Mouse (Mus musculus) heart, embryonic 15.5 days (tissue): ENCODE data around the gene Hsp90aa1. TPM values are rescaled to one million over a fixed set of nuclear protein-coding genes. Genes with fewer than 3 reads are reported as not detected.

ENCODE experiments used
- ATAC-seq: fragments of 200-750 bp; cut with Nextera tagmentation; replicated peaks from 2 replicates; pipeline ENCODE4 v1.8.0; 2017; ENCODE audit warnings: low read depth, moderate TSS enrichment; ENCODE audit not compliant: insufficient number of reproducible peaks, insufficient read depth, low FRiP score
- H3K27ac ChIP-seq: fragments of 300-500 bp; sonication (generic); 2 replicates; pipeline ENCODE4 v1.5.1; 2015; ENCODE audit warnings: mild to moderate bottlenecking, inconsistent platforms
- H3K27me3 ChIP-seq: fragments of 300-500 bp; sonication (generic); 2 replicates; pipeline ENCODE4 v1.6.1; 2015; ENCODE audit warnings: inconsistent platforms
- H3K36me3 ChIP-seq: fragments of 300-500 bp; sonication (generic); 2 replicates; pipeline ENCODE4 v1.6.1; 2015; ENCODE audit warnings: mild to moderate bottlenecking, inconsistent platforms
- H3K4me1 ChIP-seq: fragments of 300-500 bp; sonication (generic); replicated peaks from 2 replicates; pipeline ENCODE4 v1.6.1; 2015; ENCODE audit warnings: inconsistent platforms
- H3K4me2 ChIP-seq: fragments of 300-500 bp; sonication (generic); 2 replicates; pipeline ENCODE4 v1.6.1; 2015; ENCODE audit warnings: inconsistent platforms, mild to moderate bottlenecking, moderate library complexity
- H3K4me3 ChIP-seq: fragments of 300-500 bp; sonication (generic); 2 replicates; pipeline ENCODE4 v1.5.1; 2015; ENCODE audit warnings: mild to moderate bottlenecking, inconsistent platforms
- H3K9ac ChIP-seq: fragments of 300-500 bp; sonication (generic); 2 replicates; pipeline ENCODE4 v1.6.1; 2015; ENCODE audit warnings: mild to moderate bottlenecking, inconsistent platforms
- H3K9me3 ChIP-seq: fragments of 300-500 bp; sonication (generic); replicated peaks from 2 replicates; pipeline ENCODE4 v1.6.1; 2016; ENCODE audit warnings: inconsistent platforms
- WGBS: fragments of 180-500 bp; shearing (Covaris S2); methylation state at CpG from one replicate; pipeline ENCODE4 v1.1.7; 2015; ENCODE audit warnings: mixed read lengths; 5-methylcytosine and 5-hydroxymethylcytosine counted together
- microRNA-seq: library from miRNA; unstranded; fragments of <30 nt; microRNA quantifications from one replicate; pipeline ENCODE4, GENCODE M21; 2016
- polyA plus RNA-seq: library from polyadenylated mRNA; unstranded; fragments of >200 nt; fragmentation: Nextera tagmentation; extraction: Ambion mirVana; gene quantifications from 2 replicates; pipeline ENCODE4 v1.2.1, GENCODE M21; 2015

Hsp90aa1 gene
- polyA plus RNA-seq, 1 experiment from 2014 or later = 603 TPM

GRCm38 (mm10) chr12:110683580-110683979 lies 18.9 kb downstream of the Hsp90aa1 start:
- Histone ChIP-seq H3K27ac (no peak overlapping the region), H3K9ac (no peak overlapping the region), H3K27me3 (no peaks in the 10 kb centered on the region), H3K36me3 (no peaks in the 10 kb centered on the region), H3K9me3 (no peaks in the 10 kb centered on the region), H3K4me1 (peaks cover 27% of the 10 kb centered on the region), H3K4me3 (no peak overlapping the region), H3K4me2 (no peak overlapping the region)
- ATAC-seq = no peak
- WGBS = no CpG with 5 or more reads among the region's 1 CpGs

GRCm38 (mm10) chr12:110682561-110683299 lies 19.8 kb downstream of the Hsp90aa1 start, which contains the start of gene 1700001K19Rik:
TSS of gene 1700001K19Rik (minus strand) at chr12:110682619.
- Histone ChIP-seq H3K27me3 (no peaks in the 10 kb centered on the region), H3K36me3 (no peaks in the 10 kb centered on the region), H3K9ac (no peak within 1 kb of the TSS), H3K4me3 (no peak within 1 kb of the TSS), H3K4me2 (no peak within 1 kb of the TSS), H3K4me1 (peaks cover 19% of the 10 kb centered on the region), H3K27ac (peak within 1 kb of the TSS; percentile 31), H3K9me3 (no peaks in the 10 kb centered on the region)
- 76% methylated on average over 9 of the region's 9 CpGs for WGBS
- no peak for ATAC-seq

GRCm38 (mm10) chr12:110681878-110682277 lies 20.6 kb downstream of the Hsp90aa1 start:
- no peaks in the 10 kb centered on the region for H3K9me3 ChIP-seq
- no peak for ATAC-seq
- WGBS = 50% methylated on average over 3 of the region's 3 CpGs
- H3K9ac ChIP-seq = no peak overlapping the region
- H3K4me1 ChIP-seq = peaks cover 14% of the 10 kb centered on the region
- no peak overlapping the region for H3K4me2 ChIP-seq
- H3K36me3 ChIP-seq = no peaks in the 10 kb centered on the region
- no peak overlapping the region for H3K4me3 ChIP-seq
- H3K27me3 ChIP-seq = no peaks in the 10 kb centered on the region
- peak overlapping the region; percentile 14; the same call in 1 of the 2 replicates for H3K27ac ChIP-seq

- no peaks in the 10 kb centered on the region for H3K27me3 ChIP-seq
- peaks cover 14% of the 10 kb centered on the region for H3K4me1 ChIP-seq
- ATAC-seq = 0 out of 2 replicates have a peak, but pooled peaks have one; percentile 47
- no peak overlapping the region for H3K4me2 ChIP-seq
- no peak overlapping the region for H3K4me3 ChIP-seq
- H3K27ac ChIP-seq = peak overlapping the region; percentile 31
- 20% methylated on average over 7 of the region's 7 CpGs for WGBS
- no peaks in the 10 kb centered on the region for H3K36me3 ChIP-seq
- no peak overlapping the region for H3K9ac ChIP-seq
- H3K9me3 ChIP-seq = no peaks in the 10 kb centered on the region
Measured at GRCm38 (mm10) chr12:110681191-110681590, 21.3 kb downstream of the Hsp90aa1 start.

- 54% methylated on average over 5 of the region's 5 CpGs for WGBS
- H3K27me3 ChIP-seq = no peaks in the 10 kb centered on the region
- H3K27ac ChIP-seq = no peak overlapping the region
- no peaks in the 10 kb centered on the region for H3K9me3 ChIP-seq
- H3K4me3 ChIP-seq = no peak overlapping the region
- no peak overlapping the region for H3K9ac ChIP-seq
- 0 out of 2 replicates have a peak, but pooled peaks cover 3% of the 10 kb centered on the region for H3K36me3 ChIP-seq
- ATAC-seq = no peak
- H3K4me2 ChIP-seq = no peak overlapping the region
- H3K4me1 ChIP-seq = no peaks in the 10 kb centered on the region
Measured at GRCm38 (mm10) chr12:110674243-110674642, 28.3 kb downstream of the Hsp90aa1 start.

GRCm38 (mm10) chr12:110667466-110668077 lies 35.0 kb downstream of the Hsp90aa1 start:
- WGBS = 83% methylated on average over 13 of the region's 13 CpGs
- Histone ChIP-seq H3K27me3 (no peaks in the 10 kb centered on the region), H3K4me2 (no peak overlapping the region), H3K9me3 (no peaks in the 10 kb centered on the region), H3K4me3 (no peak overlapping the region), H3K27ac (no peak overlapping the region), H3K4me1 (no peaks in the 10 kb centered on the region), H3K9ac (no peak overlapping the region), H3K36me3 (peaks cover 68% of the 10 kb centered on the region)
- ATAC-seq = no peak

- Histone ChIP-seq H3K9ac (no peak overlapping the region), H3K36me3 (peaks cover 98% of the 10 kb centered on the region), H3K4me2 (no peak overlapping the region), H3K4me3 (no peak overlapping the region), H3K27me3 (no peaks in the 10 kb centered on the region), H3K27ac (no peak overlapping the region), H3K4me1 (no peaks in the 10 kb centered on the region), H3K9me3 (no peaks in the 10 kb centered on the region)
- 95% methylated on average over 14 of the region's 14 CpGs for WGBS
- ATAC-seq = no peak
Measured at GRCm38 (mm10) chr12:110661746-110662145, 40.8 kb downstream of the Hsp90aa1 start.

- H3K4me3 ChIP-seq = no peak overlapping the region
- H3K9ac ChIP-seq = no peak overlapping the region
- H3K4me2 ChIP-seq = no peak overlapping the region
- no peak for ATAC-seq
- no peak overlapping the region for H3K27ac ChIP-seq
- H3K36me3 ChIP-seq = peaks cover 97% of the 10 kb centered on the region
- H3K9me3 ChIP-seq = no peaks in the 10 kb centered on the region
- no peaks in the 10 kb centered on the region for H3K27me3 ChIP-seq
- WGBS = 95% methylated on average over 17 of the region's 17 CpGs
- no peaks in the 10 kb centered on the region for H3K4me1 ChIP-seq
Measured at GRCm38 (mm10) chr12:110651464-110651863, 51.1 kb downstream of the Hsp90aa1 start.

GRCm38 (mm10) chr12:110650241-110650641 lies 52.3 kb downstream of the Hsp90aa1 start:
- no peak overlapping the region for H3K4me3 ChIP-seq
- H3K4me2 ChIP-seq = no peak overlapping the region
- H3K36me3 ChIP-seq = peaks cover 97% of the 10 kb centered on the region
- no peaks in the 10 kb centered on the region for H3K27me3 ChIP-seq
- no peaks in the 10 kb centered on the region for H3K4me1 ChIP-seq
- ATAC-seq = no peak
- no peak overlapping the region for H3K27ac ChIP-seq
- no peak overlapping the region for H3K9ac ChIP-seq
- no peaks in the 10 kb centered on the region for H3K9me3 ChIP-seq
- WGBS = 81% methylated on average over 8 of the region's 8 CpGs

Small RNA genes lying within 50 kb of the gene (microRNA-seq; reads per million reads assigned to microRNA genes)
- not detected for gene Gm27299

Other genes starting within 250 kb of the Hsp90aa1 start
- 26.3 and 40.4 TPM in 2 replicates for gene Dync1h1, start 101.3 kb downstream of the Hsp90aa1 start, polyA plus RNA-seq
- gene 1700001K19Rik, start 20.1 kb downstream of the Hsp90aa1 start, polyA plus RNA-seq = not detected in 2 replicates
- 14.7 and 17.8 TPM in 2 replicates for gene Wdr20, start 35.2 kb upstream of the Hsp90aa1 start, polyA plus RNA-seq
- 3.0 and 4.0 TPM in 2 replicates for gene Mok, start 138.2 kb upstream of the Hsp90aa1 start, polyA plus RNA-seq
- 4.5 and 5.9 TPM in 2 replicates for gene Zfp839, start 147.5 kb upstream of the Hsp90aa1 start, polyA plus RNA-seq
- gene Cinp, start 186.4 kb upstream of the Hsp90aa1 start, polyA plus RNA-seq = 55.2 and 64.2 TPM in 2 replicates
- 2.0 and 3.2 TPM in 2 replicates for gene Tecpr2, start 186.5 kb upstream of the Hsp90aa1 start, polyA plus RNA-seq